Mouse (Mus musculus): ENCODE results near the gene Ifna11. TPM values are rescaled to one million over a fixed set of nuclear protein-coding genes. Genes with fewer than 3 reads are reported as not detected.
A peak's percentile ranks its signal among the peaks of the same experiment; 100 is the strongest.

Ifna11 gene
- polyA plus RNA-seq, 1 experiment from 2014 or later, result not detected

GRCm38 (mm10) chr4:88851026-88851763 is 31.4 kb downstream of the Ifna11 start:
- no peak overlapping the region for H3K4me3 ChIP-seq
- H3K9me3 ChIP-seq, result no peaks in the 10 kb centered on the region
- H3K9ac ChIP-seq, result no peak overlapping the region
- H3K27me3 ChIP-seq (replicated peaks), result no peaks in the 10 kb centered on the region
- H3K4me1 ChIP-seq, result no peaks in the 10 kb centered on the region
- H3K36me3 ChIP-seq (replicated peaks), result no peaks in the 10 kb centered on the region
- no peak overlapping the region for H3K4me2 ChIP-seq
- no peak overlapping the region for H3K27ac ChIP-seq
- WGBS, result 21% methylated on average over 4 of the region's 4 CpGs
- ATAC-seq (replicated peaks), result no peak

GRCm38 (mm10) chr4:88859214-88859613 is 39.5 kb downstream of the Ifna11 start:
- no peak overlapping the region for H3K9ac ChIP-seq
- H3K4me2 ChIP-seq, result no peak overlapping the region
- H3K4me1 ChIP-seq, result 0 out of 2 replicates have a peak, but pooled peaks cover 3% of the 10 kb centered on the region
- H3K27ac ChIP-seq, result no peak overlapping the region
- H3K27me3 ChIP-seq (replicated peaks), result no peaks in the 10 kb centered on the region
- no peaks in the 10 kb centered on the region for H3K36me3 ChIP-seq (replicated peaks)
- H3K9me3 ChIP-seq, result no peaks in the 10 kb centered on the region
- ATAC-seq (replicated peaks), result no peak
- H3K4me3 ChIP-seq, result no peak overlapping the region

- no peaks in the 10 kb centered on the region for H3K36me3 ChIP-seq (replicated peaks)
- 0 out of 2 replicates have a peak, but pooled peaks cover 7% of the 10 kb centered on the region for H3K27me3 ChIP-seq (replicated peaks)
- H3K9ac ChIP-seq, result no peak overlapping the region
- no peak overlapping the region for H3K27ac ChIP-seq
- H3K4me3 ChIP-seq, result no peak overlapping the region
- H3K4me1 ChIP-seq, result peaks cover 11% of the 10 kb centered on the region; the same call in 1 of the 2 replicates
- H3K9me3 ChIP-seq, result no peaks in the 10 kb centered on the region
- no peak for ATAC-seq (replicated peaks)
- no peak overlapping the region for H3K4me2 ChIP-seq
- WGBS, result 6% methylated on average over 7 of the region's 7 CpGs
These were observed 43.5 kb downstream of the Ifna11 start for GRCm38 (mm10) chr4:88863309-88863708.

- H3K4me2 ChIP-seq, result no peak overlapping the region
- H3K27me3 ChIP-seq (replicated peaks), result 0 out of 2 replicates have a peak, but pooled peaks cover 7% of the 10 kb centered on the region
- ATAC-seq (replicated peaks), result no peak
- no peaks in the 10 kb centered on the region for H3K36me3 ChIP-seq (replicated peaks)
- WGBS, result 71% methylated on average over 9 of the region's 9 CpGs
- H3K27ac ChIP-seq, result no peak overlapping the region
- no peak overlapping the region for H3K4me3 ChIP-seq
- H3K9ac ChIP-seq, result no peak overlapping the region
- no peaks in the 10 kb centered on the region for H3K9me3 ChIP-seq
- peaks cover 11% of the 10 kb centered on the region; the same call in 1 of the 2 replicates for H3K4me1 ChIP-seq
These were observed 44.8 kb downstream of the Ifna11 start for GRCm38 (mm10) chr4:88864599-88864998.

GRCm38 (mm10) chr4:88865011-88865569 is 45.3 kb downstream of the Ifna11 start:
- Histone ChIP-seq H3K9me3 (no peaks in the 10 kb centered on the region), H3K27me3 (replicated peaks) (0 out of 2 replicates have a peak, but pooled peaks cover 7% of the 10 kb centered on the region), H3K4me3 (no peak overlapping the region), H3K27ac (no peak overlapping the region), H3K4me1 (peaks cover 11% of the 10 kb centered on the region; the same call in 1 of the 2 replicates), H3K9ac (no peak overlapping the region), H3K36me3 (replicated peaks) (no peaks in the 10 kb centered on the region), H3K4me2 (no peak overlapping the region)
- WGBS, result 54% methylated on average over 6 of the region's 6 CpGs
- ATAC-seq (replicated peaks), result no peak

- 1% methylated on average over 8 of the region's 8 CpGs for WGBS
- Histone ChIP-seq H3K36me3 (replicated peaks) (no peaks in the 10 kb centered on the region), H3K9ac (no peak overlapping the region), H3K4me3 (peak overlapping the region; percentile 45), H3K27me3 (replicated peaks) (peaks cover 15% of the 10 kb centered on the region; the same call in 1 of the 2 replicates), H3K4me2 (peak overlapping the region; percentile 95), H3K4me1 (peaks cover 11% of the 10 kb centered on the region; the same call in 1 of the 2 replicates), H3K9me3 (no peaks in the 10 kb centered on the region), H3K27ac (no peak overlapping the region)
- ATAC-seq (replicated peaks), result peak; percentile 81
These were observed 47.7 kb downstream of the Ifna11 start for GRCm38 (mm10) chr4:88867366-88867925.

GRCm38 (mm10) chr4:88867926-88868911 is 48.5 kb downstream of the Ifna11 start:
- Histone ChIP-seq H3K27ac (no peak overlapping the region), H3K4me1 (peaks cover 9% of the 10 kb centered on the region; the same call in 1 of the 2 replicates), H3K4me3 (peak overlapping the region; percentile 45), H3K9me3 (no peaks in the 10 kb centered on the region), H3K4me2 (peak overlapping the region; percentile 95), H3K27me3 (replicated peaks) (peaks cover 15% of the 10 kb centered on the region; the same call in 1 of the 2 replicates), H3K9ac (peak overlapping the region; percentile 42), H3K36me3 (replicated peaks) (no peaks in the 10 kb centered on the region)
- ATAC-seq (replicated peaks), result peak; percentile 78
- WGBS, result 9% methylated on average over 31 of the region's 31 CpGs

Other genes with a start within 250 kb of the Ifna11 start
- gene Ifna14, start 248.2 kb upstream of the Ifna11 start, polyA plus RNA-seq (2015; fragmentation: Nextera tagmentation; extraction: Ambion mirVana), result not detected in 2 replicates
- gene Ifna9, start 227.6 kb upstream of the Ifna11 start, polyA plus RNA-seq (2015; fragmentation: Nextera tagmentation; extraction: Ambion mirVana), result not detected in 2 replicates
- not detected in 2 replicates for gene Ifna12, start 216.6 kb upstream of the Ifna11 start, polyA plus RNA-seq (2015; fragmentation: Nextera tagmentation; extraction: Ambion mirVana)
- not detected in 2 replicates for gene C87499, start 185.5 kb upstream of the Ifna11 start, polyA plus RNA-seq (2015; fragmentation: Nextera tagmentation; extraction: Ambion mirVana)
- not detected in 2 replicates for gene Ifna13, start 175.5 kb upstream of the Ifna11 start, polyA plus RNA-seq (2015; fragmentation: Nextera tagmentation; extraction: Ambion mirVana)
- not detected in 2 replicates for gene Ifna16, start 143.0 kb upstream of the Ifna11 start, polyA plus RNA-seq (2015; fragmentation: Nextera tagmentation; extraction: Ambion mirVana)
- gene Ifna2, start 136.0 kb upstream of the Ifna11 start, polyA plus RNA-seq (2015; fragmentation: Nextera tagmentation; extraction: Ambion mirVana), result not detected in 2 replicates
- gene Ifnab, start 128.6 kb upstream of the Ifna11 start, polyA plus RNA-seq (2015; fragmentation: Nextera tagmentation; extraction: Ambion mirVana), result not detected in 2 replicates
- gene Gm26566, start 98.2 kb upstream of the Ifna11 start, polyA plus RNA-seq (2015; fragmentation: Nextera tagmentation; extraction: Ambion mirVana), result 1.2 and 1.6 TPM in 2 replicates
- gene Klhl9, start 97.5 kb upstream of the Ifna11 start, polyA plus RNA-seq (2015; fragmentation: Nextera tagmentation; extraction: Ambion mirVana), result 112 and 117 TPM in 2 replicates
- gene Gm13271, start 65.1 kb upstream of the Ifna11 start, polyA plus RNA-seq (2015; fragmentation: Nextera tagmentation; extraction: Ambion mirVana), result not detected in 2 replicates
- gene Gm13283, start 59.8 kb upstream of the Ifna11 start, polyA plus RNA-seq (2015; fragmentation: Nextera tagmentation; extraction: Ambion mirVana), result not detected in 2 replicates
- not detected in 2 replicates for gene Gm13290, start 46.1 kb upstream of the Ifna11 start, polyA plus RNA-seq (2015; fragmentation: Nextera tagmentation; extraction: Ambion mirVana)
- not detected in 2 replicates for gene Gm13289, start 43.0 kb upstream of the Ifna11 start, polyA plus RNA-seq (2015; fragmentation: Nextera tagmentation; extraction: Ambion mirVana)
- gene Gm13272, start 40.1 kb upstream of the Ifna11 start, polyA plus RNA-seq (2015; fragmentation: Nextera tagmentation; extraction: Ambion mirVana), result not detected in 2 replicates
- 0.14 and 0.17 TPM in 2 replicates for gene Ifnz, start 37.8 kb upstream of the Ifna11 start, polyA plus RNA-seq (2015; fragmentation: Nextera tagmentation; extraction: Ambion mirVana)
- not detected in 2 replicates for gene Gm13276, start 34.2 kb upstream of the Ifna11 start, polyA plus RNA-seq (2015; fragmentation: Nextera tagmentation; extraction: Ambion mirVana)
- not detected in 2 replicates for gene Gm13277, start 31.3 kb upstream of the Ifna11 start, polyA plus RNA-seq (2015; fragmentation: Nextera tagmentation; extraction: Ambion mirVana)
- gene Gm13278, start 28.4 kb upstream of the Ifna11 start, polyA plus RNA-seq (2015; fragmentation: Nextera tagmentation; extraction: Ambion mirVana), result not detected in 2 replicates
- not detected in 2 replicates for gene Gm13275, start 25.5 kb upstream of the Ifna11 start, polyA plus RNA-seq (2015; fragmentation: Nextera tagmentation; extraction: Ambion mirVana)
- not detected in 2 replicates for gene Gm13279, start 22.6 kb upstream of the Ifna11 start, polyA plus RNA-seq (2015; fragmentation: Nextera tagmentation; extraction: Ambion mirVana)
- not detected in 2 replicates for gene Gm13285, start 20.3 kb upstream of the Ifna11 start, polyA plus RNA-seq (2015; fragmentation: Nextera tagmentation; extraction: Ambion mirVana)
- gene Gm13287, start 16.7 kb upstream of the Ifna11 start, polyA plus RNA-seq (2015; fragmentation: Nextera tagmentation; extraction: Ambion mirVana), result not detected in 2 replicates
- gene Gm13288, start 14.4 kb upstream of the Ifna11 start, polyA plus RNA-seq (2015; fragmentation: Nextera tagmentation; extraction: Ambion mirVana), result not detected in 2 replicates
- gene Ifna7, start 3.7 kb upstream of the Ifna11 start, polyA plus RNA-seq (2015; fragmentation: Nextera tagmentation; extraction: Ambion mirVana), result not detected in 2 replicates
- gene Ifna6, start 7.5 kb downstream of the Ifna11 start, polyA plus RNA-seq (2015; fragmentation: Nextera tagmentation; extraction: Ambion mirVana), result not detected in 2 replicates
- not detected in 2 replicates for gene Ifna5, start 15.6 kb downstream of the Ifna11 start, polyA plus RNA-seq (2015; fragmentation: Nextera tagmentation; extraction: Ambion mirVana)
- not detected in 2 replicates for gene Ifna4, start 21.9 kb downstream of the Ifna11 start, polyA plus RNA-seq (2015; fragmentation: Nextera tagmentation; extraction: Ambion mirVana)
- not detected in 2 replicates for gene Ifna1, start 30.1 kb downstream of the Ifna11 start, polyA plus RNA-seq (2015; fragmentation: Nextera tagmentation; extraction: Ambion mirVana)
- not detected in 2 replicates for gene Ifne, start 60.2 kb downstream of the Ifna11 start, polyA plus RNA-seq (2015; fragmentation: Nextera tagmentation; extraction: Ambion mirVana)